Mouse (Mus musculus): Measurements from ENCODE around the gene N4bp3. TPM values are rescaled to one million over a fixed set of nuclear protein-coding genes. Genes with fewer than 3 reads are reported as not detected.
"Not testable (repeated sequence)": the region's sequence is repeated elsewhere in the genome, so short reads cannot be mapped to it uniquely, and the experiment has no call there.

The N4bp3 gene
- polyA plus RNA-seq, 1 experiment from 2014 or later = 32.1 TPM

DNA sequence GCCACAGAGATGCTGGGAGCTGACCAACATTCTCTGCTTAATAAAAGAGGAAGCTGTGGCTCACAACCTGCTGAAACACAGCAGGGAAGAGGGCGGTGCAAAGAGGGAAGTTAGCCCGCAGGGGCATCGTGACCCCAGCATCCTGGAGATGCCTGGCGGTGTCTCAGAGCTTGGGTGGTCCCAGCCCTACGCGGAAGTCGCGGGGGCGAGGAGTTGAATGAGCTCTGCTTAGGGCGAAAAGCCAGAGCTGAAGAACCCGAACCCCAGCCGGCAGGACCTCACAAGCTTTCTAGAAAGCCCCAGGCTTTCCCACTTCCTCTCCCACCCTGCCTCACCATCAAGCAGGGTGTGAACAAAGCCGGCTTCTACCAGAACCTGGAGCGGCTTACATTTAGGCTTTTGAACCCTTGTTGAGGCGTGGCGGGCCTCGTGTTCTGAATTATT is 12.6 kb downstream of the N4bp3 start:
- peaks cover 11% of the 10 kb centered on the region for H3K36me3 ChIP-seq
- H3K9ac ChIP-seq = peak overlapping the region; percentile 29; the same call in 1 of the 2 replicates
- no peaks in the 10 kb centered on the region for H3K27me3 ChIP-seq
- peak overlapping the region; percentile 57 for H3K4me2 ChIP-seq
- peak overlapping the region; percentile 64 for H3K27ac ChIP-seq
- H3K4me1 ChIP-seq = peaks cover 28% of the 10 kb centered on the region
- ATAC-seq (replicated peaks; ENCODE audit: low FRiP score) = 0 out of 2 replicates have a peak, but pooled peaks have one; percentile 9
- 5% methylated on average over 17 of the region's 17 CpGs for WGBS
- peak overlapping the region; percentile 27 for H3K4me3 ChIP-seq (replicated peaks)
- no peaks in the 10 kb centered on the region for H3K9me3 ChIP-seq (replicated peaks)

DNA sequence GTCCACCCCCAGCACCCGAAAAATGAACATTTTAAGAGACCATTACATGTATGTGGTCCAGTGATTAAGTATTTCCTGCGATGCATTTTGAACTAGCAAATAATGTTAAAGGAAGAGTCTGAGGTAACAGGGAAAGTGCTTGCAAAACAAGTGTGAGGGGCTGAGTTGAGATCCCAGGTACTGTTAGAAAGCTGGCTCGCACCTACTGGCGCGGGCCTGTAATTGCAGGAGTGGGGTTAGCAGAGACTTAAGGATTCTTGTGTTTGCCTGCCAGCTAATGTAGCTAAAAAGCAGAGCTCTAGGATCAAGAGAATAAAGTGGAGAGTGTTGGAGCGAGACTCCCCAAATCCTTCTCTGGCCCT is 14.3 kb downstream of the N4bp3 start:
- 2% methylated on average over 6 of the region's 6 CpGs for WGBS
- peak; percentile 53; the same call in 1 of the 2 replicates for ATAC-seq (replicated peaks; ENCODE audit: low FRiP score)

DNA sequence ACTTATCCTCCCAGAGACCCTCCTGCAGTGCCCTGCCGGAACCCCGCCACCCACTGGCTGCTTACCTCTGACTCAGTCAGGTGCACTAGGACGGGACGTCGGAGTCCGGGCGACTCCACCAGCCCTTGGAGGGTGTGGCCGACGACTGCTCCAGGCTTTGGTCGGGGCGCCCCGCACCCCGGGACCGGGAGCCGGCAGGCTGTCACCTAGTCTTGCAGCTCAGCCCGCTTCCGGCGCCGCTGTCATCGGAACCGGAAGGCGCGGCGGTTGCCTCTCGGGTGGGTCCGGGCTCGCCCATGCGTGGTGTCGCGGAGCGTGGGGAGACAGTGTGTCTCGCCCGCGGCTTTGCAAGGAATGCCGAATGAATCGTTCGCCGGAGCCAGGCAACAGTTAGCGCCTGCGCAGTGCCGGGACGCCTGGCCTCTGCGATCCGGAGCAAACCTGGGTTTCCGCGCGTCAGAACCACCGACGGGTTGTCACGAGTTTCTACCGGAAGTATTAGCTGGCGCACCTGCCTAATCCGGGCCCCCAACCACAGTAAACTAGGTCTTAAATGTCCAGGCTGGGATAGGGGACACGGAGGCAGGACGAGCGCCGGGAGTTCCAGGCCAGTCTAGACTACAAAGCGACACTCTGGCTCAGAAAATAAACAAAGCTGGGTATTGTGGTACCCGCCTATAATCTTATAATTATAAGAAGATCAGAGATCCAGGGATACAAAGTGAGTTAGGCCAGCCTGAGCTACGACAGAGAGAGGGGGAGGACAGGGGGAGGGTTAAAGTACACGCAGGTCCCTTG is 14.9 kb downstream of the N4bp3 start, which contains the start of gene Rmnd5b:
Gene Rmnd5b, minus strand, starts transcription at position 372 of the 798 bp plus-strand sequence.
- WGBS = under 1% methylated on average over 61 of the region's 61 CpGs
- H3K27me3 ChIP-seq = no peaks in the 10 kb centered on the region

More for the DNA sequence above, 14.3 kb downstream of the N4bp3 start:
- peaks cover 43% of the 10 kb centered on the region for H3K4me1 ChIP-seq
- peak overlapping the region; percentile 90 for H3K27ac ChIP-seq
- peak overlapping the region; percentile 85 for H3K4me3 ChIP-seq (replicated peaks)
- H3K9me3 ChIP-seq (replicated peaks) = no peaks in the 10 kb centered on the region
- no peaks in the 10 kb centered on the region for H3K27me3 ChIP-seq
- peak overlapping the region; percentile 85 for H3K4me2 ChIP-seq
- peak overlapping the region; percentile 73 for H3K9ac ChIP-seq
- H3K36me3 ChIP-seq = no peaks in the 10 kb centered on the region

DNA sequence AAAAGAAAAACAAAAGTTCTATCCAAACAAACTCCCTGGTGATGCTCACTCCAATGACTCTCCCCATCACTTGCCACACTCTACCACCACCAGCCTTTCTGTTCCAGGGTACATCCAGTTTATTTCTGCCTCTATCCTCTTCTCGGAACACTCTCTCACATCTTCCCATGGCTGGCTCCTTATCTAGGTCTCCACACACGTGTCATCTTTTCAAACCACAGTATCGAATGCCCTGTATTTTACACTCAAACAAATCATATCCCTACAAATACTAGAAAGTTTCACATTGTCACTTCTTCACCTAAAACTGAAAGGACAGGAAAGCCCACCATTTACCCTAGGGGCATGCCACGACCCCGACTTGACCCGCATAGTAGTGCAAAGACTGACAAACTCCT is 15.5 kb downstream of the N4bp3 start:
- no peaks in the 10 kb centered on the region for H3K36me3 ChIP-seq
- H3K9ac ChIP-seq = peak overlapping the region; percentile 73
- H3K9me3 ChIP-seq (replicated peaks) = no peaks in the 10 kb centered on the region
- peak overlapping the region; percentile 85 for H3K4me3 ChIP-seq (replicated peaks)
- peak overlapping the region; percentile 85 for H3K4me2 ChIP-seq
- peak overlapping the region; percentile 90 for H3K27ac ChIP-seq
- WGBS = 20% methylated on average over 6 of the region's 6 CpGs
- peaks cover 50% of the 10 kb centered on the region for H3K4me1 ChIP-seq
- no peak for ATAC-seq (replicated peaks; ENCODE audit: low FRiP score)
- H3K27me3 ChIP-seq = no peaks in the 10 kb centered on the region

More for the DNA sequence above, 14.9 kb downstream of the N4bp3 start, which contains the start of gene Rmnd5b:
- H3K4me3 ChIP-seq (replicated peaks) = peak within 1 kb of the TSS; percentile 85
- peak; percentile 70 for ATAC-seq (replicated peaks; ENCODE audit: low FRiP score)
- H3K9me3 ChIP-seq (replicated peaks) = no peaks in the 10 kb centered on the region
- H3K4me2 ChIP-seq = peak within 1 kb of the TSS; percentile 85
- no peaks in the 10 kb centered on the region for H3K36me3 ChIP-seq
- peaks cover 49% of the 10 kb centered on the region for H3K4me1 ChIP-seq
- peak within 1 kb of the TSS; percentile 73 for H3K9ac ChIP-seq
- peak within 1 kb of the TSS; percentile 90 for H3K27ac ChIP-seq

DNA sequence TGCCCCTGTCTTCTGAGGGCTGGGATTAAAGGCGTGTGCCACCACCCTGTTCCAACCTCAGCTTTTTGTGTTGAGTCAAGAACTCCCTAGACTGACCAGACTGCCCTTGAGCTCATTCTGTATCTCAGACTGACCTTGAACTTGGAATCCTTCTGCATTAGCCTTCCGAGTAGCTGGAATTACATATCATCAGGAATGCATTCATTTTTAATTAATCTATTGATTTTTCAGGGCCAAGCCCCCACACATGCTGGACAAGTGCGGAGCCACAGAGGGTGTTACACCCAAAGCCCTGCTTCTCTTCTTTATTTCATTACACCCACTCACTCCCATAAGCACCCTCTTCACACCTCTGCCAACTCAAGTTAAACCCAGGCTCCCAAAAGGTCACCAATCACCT is 16.9 kb downstream of the N4bp3 start:
- Histone ChIP-seq H3K27me3 (no peaks in the 10 kb centered on the region), H3K4me1 (peaks cover 52% of the 10 kb centered on the region)

DNA sequence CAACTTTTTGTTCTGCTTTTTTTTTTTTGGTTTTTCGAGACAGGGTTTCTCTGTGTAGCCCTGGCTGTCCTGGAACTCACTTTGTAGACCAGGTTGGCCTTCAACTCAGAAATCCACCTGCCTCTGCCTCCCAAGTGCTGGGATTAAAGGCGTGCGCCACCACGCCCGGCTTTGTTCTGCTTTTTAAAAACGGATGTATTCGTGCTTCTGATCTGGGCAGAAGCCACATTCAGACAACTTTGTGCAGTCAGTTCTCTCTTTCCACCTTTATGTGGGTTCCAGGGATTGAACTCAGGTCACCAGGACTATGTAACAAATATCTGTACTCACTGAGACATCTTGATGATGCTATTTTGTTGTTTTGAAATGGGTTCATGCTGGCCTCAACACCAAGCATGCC is 17.4 kb downstream of the N4bp3 start:
- not testable (repeated sequence) for ATAC-seq (replicated peaks; ENCODE audit: low FRiP score); H3K9me3 ChIP-seq (replicated peaks); H3K4me3 ChIP-seq (replicated peaks); H3K4me2 ChIP-seq; H3K27ac ChIP-seq; H3K36me3 ChIP-seq; H3K27me3 ChIP-seq; H3K9ac ChIP-seq
- peaks cover 50% of the 10 kb centered on the region for H3K4me1 ChIP-seq
- WGBS = 94% methylated on average over 7 of the region's 7 CpGs

More for the DNA sequence above, 16.9 kb downstream of the N4bp3 start:
- Histone ChIP-seq H3K27ac (no peak overlapping the region), H3K9me3 (replicated peaks) (no peaks in the 10 kb centered on the region), H3K36me3 (peaks cover 5% of the 10 kb centered on the region; the same call in 1 of the 2 replicates), H3K9ac (no peak overlapping the region), H3K4me2 (no peak overlapping the region), H3K4me3 (replicated peaks) (no peak overlapping the region)
- no peak for ATAC-seq (replicated peaks; ENCODE audit: low FRiP score)
- WGBS = 90% methylated on average over 3 of the region's 3 CpGs

DNA sequence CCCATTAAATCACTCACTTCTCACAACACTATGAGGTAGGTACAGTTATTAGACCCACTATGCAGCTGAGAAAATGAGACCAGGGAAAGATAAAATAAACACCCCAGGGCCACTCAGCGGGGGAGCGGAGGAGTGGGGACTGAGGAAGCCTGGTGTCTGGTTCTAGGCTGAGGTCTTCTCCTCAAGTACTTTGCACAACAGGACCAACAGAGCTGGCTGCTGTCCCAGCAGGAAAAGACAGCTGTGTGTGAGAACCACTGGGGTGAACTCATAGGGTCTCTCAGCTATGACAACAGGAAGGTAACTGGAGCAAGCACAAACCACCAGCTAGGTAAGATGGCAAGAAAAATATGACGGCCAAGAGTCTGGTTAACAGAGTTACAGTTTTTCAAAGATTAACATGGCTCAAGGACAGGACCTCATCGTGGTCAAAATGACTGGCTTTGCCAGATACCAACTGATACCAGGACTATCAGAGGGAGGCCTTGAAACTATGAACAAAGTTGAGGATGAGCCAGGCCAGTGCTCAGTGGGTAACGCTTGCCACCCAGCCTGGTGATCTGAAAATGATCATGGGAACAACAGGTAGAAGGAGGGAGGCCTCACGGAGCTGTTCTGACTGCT is 18.4 kb downstream of the N4bp3 start:
- H3K27me3 ChIP-seq = no peaks in the 10 kb centered on the region
- ATAC-seq (replicated peaks; ENCODE audit: low FRiP score) = peak; percentile 19; the same call in 1 of the 2 replicates
- H3K9ac ChIP-seq = no peak overlapping the region
- peaks cover 42% of the 10 kb centered on the region for H3K4me1 ChIP-seq
- 68% methylated on average over 6 of the region's 6 CpGs for WGBS
- no peaks in the 10 kb centered on the region for H3K9me3 ChIP-seq (replicated peaks)
- H3K27ac ChIP-seq = peak overlapping the region; percentile 65
- no peak overlapping the region for H3K4me3 ChIP-seq (replicated peaks)
- H3K36me3 ChIP-seq = peaks cover 18% of the 10 kb centered on the region
- H3K4me2 ChIP-seq = no peak overlapping the region

DNA sequence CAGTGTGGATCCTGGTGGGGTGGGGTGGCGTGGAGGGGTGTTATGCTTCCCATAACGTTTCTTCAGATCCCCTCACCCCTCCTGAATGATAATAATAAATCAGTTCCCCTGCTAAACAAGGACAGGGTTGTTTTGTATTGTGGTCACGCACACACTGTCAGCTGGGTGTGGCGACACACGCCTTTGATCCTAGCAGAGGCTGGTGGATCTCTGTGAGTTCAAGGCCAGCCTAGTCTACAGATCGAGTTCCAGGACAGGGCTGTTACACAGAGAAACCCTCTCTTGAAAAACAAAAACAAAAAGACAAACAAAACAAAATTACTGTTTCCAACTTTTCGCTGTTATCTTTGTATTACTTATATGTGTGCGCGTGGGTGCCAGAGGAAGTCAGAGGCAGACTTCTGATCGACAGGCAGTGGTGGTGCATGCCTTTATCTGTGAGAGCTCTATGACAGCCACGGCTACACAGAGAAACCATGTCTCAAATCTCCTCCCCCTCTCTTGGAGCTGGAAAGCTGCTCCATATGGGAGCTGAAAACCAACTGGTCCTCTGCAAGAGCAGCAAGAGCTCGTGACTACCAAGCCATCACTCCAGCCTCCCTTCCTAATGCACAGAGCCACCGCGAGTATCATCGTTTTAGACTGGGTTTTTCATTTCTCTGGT is 20.9 kb downstream of the N4bp3 start:
- H3K9me3 ChIP-seq (replicated peaks) = no peaks in the 10 kb centered on the region
- no peak overlapping the region for H3K27ac ChIP-seq
- no peak for ATAC-seq (replicated peaks; ENCODE audit: low FRiP score)
- H3K36me3 ChIP-seq = peaks cover 41% of the 10 kb centered on the region
- H3K9ac ChIP-seq = no peak overlapping the region
- H3K4me3 ChIP-seq (replicated peaks) = no peak overlapping the region
- H3K4me1 ChIP-seq = peaks cover 25% of the 10 kb centered on the region
- WGBS = 81% methylated on average over 15 of the region's 15 CpGs
- no peaks in the 10 kb centered on the region for H3K27me3 ChIP-seq
- no peak overlapping the region for H3K4me2 ChIP-seq

DNA sequence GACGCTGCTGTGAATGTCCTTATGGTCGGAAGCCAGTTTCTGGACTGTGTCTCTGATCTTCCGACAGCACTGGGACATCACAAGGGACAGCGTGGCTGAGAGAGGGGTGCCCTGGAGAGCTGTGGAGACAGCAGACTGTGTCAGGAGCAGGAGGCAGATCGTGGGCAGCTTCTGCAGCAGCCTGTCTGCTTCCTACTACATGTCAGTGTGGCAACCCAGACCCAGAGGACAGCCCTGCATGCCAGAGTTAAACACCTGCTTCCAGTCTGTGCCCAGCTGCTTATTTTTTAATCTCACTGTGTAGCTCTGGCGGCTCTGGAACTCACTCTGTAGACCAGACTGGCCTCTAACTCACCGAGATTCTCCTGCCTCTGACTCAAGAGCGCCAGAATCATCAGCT is 22.7 kb downstream of the N4bp3 start:
- no peak for ATAC-seq (replicated peaks; ENCODE audit: low FRiP score)
- Histone ChIP-seq H3K4me3 (replicated peaks) (no peak overlapping the region), H3K4me2 (no peak overlapping the region), H3K27me3 (no peaks in the 10 kb centered on the region), H3K27ac (no peak overlapping the region), H3K9ac (no peak overlapping the region), H3K9me3 (replicated peaks) (no peaks in the 10 kb centered on the region), H3K36me3 (peaks cover 60% of the 10 kb centered on the region), H3K4me1 (peaks cover 24% of the 10 kb centered on the region)
- 91% methylated on average over 8 of the region's 8 CpGs for WGBS

DNA sequence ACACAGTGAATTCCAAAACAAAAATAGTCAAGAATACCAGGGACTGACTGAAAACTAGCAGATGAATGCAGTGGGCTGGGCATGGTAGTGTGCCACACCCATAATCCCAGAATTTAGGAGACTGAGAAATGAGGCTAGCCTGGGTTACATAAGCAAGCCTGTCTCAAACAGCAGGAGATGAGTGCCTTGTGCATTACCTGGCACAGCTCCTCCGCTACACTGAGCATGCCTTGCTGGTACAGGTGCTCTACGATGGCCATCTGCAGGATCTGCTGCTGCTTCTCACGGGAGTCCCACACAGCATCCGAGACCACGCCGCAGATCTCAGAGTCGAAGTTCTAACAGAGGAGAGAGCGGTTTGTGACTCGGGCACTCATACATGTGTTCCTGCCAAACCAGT is 23.2 kb downstream of the N4bp3 start:
- Histone ChIP-seq H3K9ac (no peak overlapping the region), H3K36me3 (peaks cover 65% of the 10 kb centered on the region), H3K27me3 (no peaks in the 10 kb centered on the region), H3K4me2 (no peak overlapping the region), H3K4me3 (replicated peaks) (no peak overlapping the region), H3K27ac (no peak overlapping the region), H3K9me3 (replicated peaks) (no peaks in the 10 kb centered on the region), H3K4me1 (peaks cover 21% of the 10 kb centered on the region)
- 93% methylated on average over 9 of the region's 9 CpGs for WGBS
- no peak for ATAC-seq (replicated peaks; ENCODE audit: low FRiP score)

DNA sequence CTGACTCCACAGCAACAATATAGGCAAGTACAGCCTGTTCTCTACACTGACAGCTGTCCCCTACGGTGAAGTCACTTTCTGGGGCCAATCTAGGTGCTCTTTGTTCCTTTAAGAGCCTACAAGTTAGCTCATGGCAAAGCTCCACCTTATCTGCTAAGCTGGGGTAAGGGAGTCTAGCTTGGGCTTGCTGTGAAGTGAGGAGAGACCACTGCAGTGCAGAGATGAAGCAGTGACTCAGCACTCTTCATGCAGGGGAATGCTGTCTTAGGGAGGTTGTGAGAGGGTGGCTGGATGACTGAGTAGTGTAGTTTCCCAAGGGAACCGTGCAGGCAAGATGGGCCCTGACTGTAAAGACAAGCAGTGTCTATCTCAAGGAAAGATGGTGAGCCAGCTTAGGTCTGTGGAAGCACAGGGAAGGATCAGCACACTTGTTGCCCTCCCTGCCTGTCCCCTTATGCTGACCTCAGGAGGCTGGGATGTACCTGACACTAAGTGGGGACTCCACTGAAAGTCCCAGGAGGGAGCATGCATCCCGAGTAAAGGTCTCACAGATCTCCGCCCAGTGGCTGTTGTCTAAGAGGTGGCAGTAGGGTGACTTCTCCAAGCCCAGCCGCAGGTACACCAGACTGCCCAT is 25.3 kb downstream of the N4bp3 start:
- H3K4me2 ChIP-seq = no peak overlapping the region
- peaks cover 79% of the 10 kb centered on the region for H3K36me3 ChIP-seq
- 79% methylated on average over 5 of the region's 5 CpGs for WGBS
- no peak overlapping the region for H3K9ac ChIP-seq
- no peak overlapping the region for H3K4me3 ChIP-seq (replicated peaks)
- no peak overlapping the region for H3K27ac ChIP-seq
- no peaks in the 10 kb centered on the region for H3K9me3 ChIP-seq (replicated peaks)
- peaks cover 19% of the 10 kb centered on the region for H3K4me1 ChIP-seq
- no peak for ATAC-seq (replicated peaks; ENCODE audit: low FRiP score)
- H3K27me3 ChIP-seq = no peaks in the 10 kb centered on the region

Measured in kidney, embryonic 15.5 days (tissue).